Mouse (Mus musculus): Measurements from ENCODE around the gene Shisal2a.
A peak's percentile ranks its signal among the peaks of the same experiment; 100 is the strongest.

Shisal2a gene

DNA sequence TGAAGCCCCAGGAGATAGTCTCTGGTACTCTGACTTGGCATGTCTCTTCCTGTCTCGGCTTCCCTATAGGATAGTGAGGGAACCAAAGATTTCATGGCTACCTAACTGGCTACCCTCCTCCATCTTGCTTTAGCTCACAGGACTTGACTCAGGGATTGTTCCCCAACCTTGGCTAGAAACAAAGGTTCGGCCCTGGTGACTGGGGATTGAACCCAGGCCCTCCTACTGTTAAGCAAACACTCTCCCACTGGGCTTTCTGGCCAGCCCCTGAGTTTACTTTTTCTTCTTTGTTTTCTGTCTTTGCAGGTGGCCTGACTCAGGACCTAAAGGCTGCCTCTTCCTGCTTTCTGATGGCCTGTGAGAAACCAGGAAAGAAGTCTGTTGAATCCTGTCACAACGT lies 45.3 kb downstream of the Shisal2a start:
- no peak for DNase-seq (ENCODE audit: extremely low spot score)

- no peak for DNase-seq (ENCODE audit: extremely low spot score)
Observed at GRCm38 (mm10) chr4:108336765-108337164, 46.4 kb downstream of the Shisal2a start.

DNA sequence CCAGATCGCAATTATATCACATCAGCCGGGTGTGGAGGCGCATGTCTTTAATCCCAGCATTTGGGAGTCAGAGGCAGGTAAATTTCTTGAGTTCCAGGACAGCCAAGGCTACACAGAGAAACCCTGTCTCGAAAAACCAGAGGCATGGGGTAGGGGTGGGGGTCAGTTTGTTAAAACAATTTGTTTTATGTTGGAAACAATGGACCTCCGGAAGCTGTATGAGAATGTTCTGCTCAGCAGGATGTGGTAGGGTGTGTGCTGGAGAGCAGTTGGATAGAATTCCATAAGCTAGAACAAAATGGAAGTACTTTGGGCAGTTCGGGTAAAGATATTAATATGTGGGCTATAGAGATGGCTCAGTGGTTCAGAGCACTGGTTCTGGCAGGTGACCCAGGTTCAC lies 47.7 kb downstream of the Shisal2a start:
- DNase-seq (ENCODE audit: extremely low spot score) = no peak

GRCm38 (mm10) chr4:108332041-108332440 lies 51.1 kb downstream of the Shisal2a start:
- DNase-seq (ENCODE audit: extremely low spot score) = no peak

- no peak for DNase-seq (ENCODE audit: extremely low spot score)
Observed at GRCm38 (mm10) chr4:108329840-108330239, 53.3 kb downstream of the Shisal2a start.

GRCm38 (mm10) chr4:108327730-108328484 lies 55.2 kb downstream of the Shisal2a start, which contains the start of gene Coa7:
Gene Coa7, plus strand, starts transcription at chr4:108328140.
- DNase-seq (ENCODE audit: extremely low spot score) = peak; percentile 99

- DNase-seq (ENCODE audit: extremely low spot score) = peak; percentile 45
Observed at GRCm38 (mm10) chr4:108327071-108327579, 56.0 kb downstream of the Shisal2a start.

GRCm38 (mm10) chr4:108323588-108323987 lies 59.6 kb downstream of the Shisal2a start:
- no peak for DNase-seq (ENCODE audit: extremely low spot score)

- DNase-seq (ENCODE audit: extremely low spot score) = no peak
Observed at GRCm38 (mm10) chr4:108320627-108321380, 62.3 kb downstream of the Shisal2a start.

DNA sequence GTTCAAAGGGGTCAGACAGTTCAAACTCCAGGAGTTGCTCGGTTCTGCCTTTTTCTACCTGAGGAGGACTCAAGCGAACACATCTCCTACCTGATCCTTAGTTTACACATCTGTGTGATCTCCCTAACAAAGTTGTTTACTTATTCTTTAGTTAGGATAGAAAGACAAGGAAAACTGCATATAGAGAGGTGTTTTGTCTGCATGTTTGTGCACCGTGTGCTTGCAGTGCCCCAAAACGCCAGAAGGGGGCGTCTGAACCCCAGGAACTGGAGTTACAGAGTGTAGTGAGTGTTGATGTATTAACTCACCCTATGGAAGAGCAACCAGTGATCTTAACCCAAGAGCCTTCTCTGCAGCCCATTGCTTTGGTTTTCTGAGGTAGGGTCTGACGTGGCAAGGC lies 63.4 kb downstream of the Shisal2a start:
- no peak for DNase-seq (ENCODE audit: extremely low spot score)

- DNase-seq (ENCODE audit: extremely low spot score) = no peak
Observed at GRCm38 (mm10) chr4:108318649-108319615, 64.2 kb downstream of the Shisal2a start.

All from embryo, embryonic 9.5 days (tissue).